Mouse (Mus musculus) liver, embryonic 11.5 days (tissue): ENCODE results near the gene Cfap74. TPM values are rescaled to one million over a fixed set of nuclear protein-coding genes. Genes with fewer than 3 reads are reported as not detected.

Experiments
- ATAC-seq: fragments of 200-750 bp; cut with Nextera tagmentation; replicated peaks from 2 replicates; pipeline ENCODE4 v1.8.0; 2017; ENCODE audit warnings: moderate number of reproducible peaks, mild to moderate bottlenecking, moderate TSS enrichment, moderate library complexity; ENCODE audit not compliant: low FRiP score
- DNase-seq: peaks from one replicate; pipeline ENCODE4 v3.0.0-alpha.2; 2017; ENCODE audit warnings: low spot score
- H3K27ac ChIP-seq: fragments of 300-500 bp; sonication (generic); 2 replicates; pipeline ENCODE4 v1.5.1; 2014; ENCODE audit warnings: mild to moderate bottlenecking, low read depth, low read length, control low read depth
- H3K27me3 ChIP-seq: fragments of 300-500 bp; sonication (generic); replicated peaks from 2 replicates; pipeline ENCODE4 v1.6.1; 2014; ENCODE audit warnings: low read length, mixed read lengths; ENCODE audit not compliant: control insufficient read depth, insufficient read depth
- H3K36me3 ChIP-seq: fragments of 300-500 bp; sonication (generic); 2 replicates; pipeline ENCODE4 v1.6.1; 2014; ENCODE audit warnings: mild to moderate bottlenecking, low read length, moderate library complexity, mixed read lengths; ENCODE audit not compliant: control insufficient read depth, insufficient read depth
- H3K4me1 ChIP-seq: fragments of 300-500 bp; sonication (generic); replicated peaks from 2 replicates; pipeline ENCODE4 v1.6.1; 2014; ENCODE audit warnings: low read length, mixed read lengths; ENCODE audit not compliant: control insufficient read depth, insufficient read depth
- H3K4me2 ChIP-seq: fragments of 300-500 bp; sonication (generic); 2 replicates; pipeline ENCODE4 v1.6.1; 2014; ENCODE audit warnings: mild to moderate bottlenecking, control low read depth, moderate library complexity
- H3K4me3 ChIP-seq: fragments of 300-500 bp; sonication (generic); 2 replicates; pipeline ENCODE4 v1.5.1; 2014; ENCODE audit warnings: low read depth, low read length, control low read depth
- H3K9ac ChIP-seq: fragments of 300-500 bp; sonication (generic); 2 replicates; pipeline ENCODE4 v1.6.1; 2014; ENCODE audit warnings: low read depth, low read length, control low read depth
- H3K9me3 ChIP-seq: fragments of 300-500 bp; sonication (generic); 2 replicates; pipeline ENCODE4 v1.6.1; 2016; ENCODE audit warnings: low read length, inconsistent platforms, mixed read lengths; ENCODE audit not compliant: control insufficient read depth
- WGBS: fragments of 180-500 bp; shearing (Covaris S2); extraction: QIAGEN DNeasy Blood & Tissue Kit; methylation state at CpG from one replicate; pipeline ENCODE4 v1.1.7; 2014; 5-methylcytosine and 5-hydroxymethylcytosine counted together
- polyA plus RNA-seq: library from polyadenylated mRNA; unstranded; fragments of >200 nt; fragmentation: Nextera tagmentation; extraction: Ambion mirVana; gene quantifications from 2 replicates; pipeline ENCODE4 v1.2.1, GENCODE M21; 2014

Gene Cfap74
- polyA plus RNA-seq, 1 experiment from 2014 or later: 1.1 TPM

DNA sequence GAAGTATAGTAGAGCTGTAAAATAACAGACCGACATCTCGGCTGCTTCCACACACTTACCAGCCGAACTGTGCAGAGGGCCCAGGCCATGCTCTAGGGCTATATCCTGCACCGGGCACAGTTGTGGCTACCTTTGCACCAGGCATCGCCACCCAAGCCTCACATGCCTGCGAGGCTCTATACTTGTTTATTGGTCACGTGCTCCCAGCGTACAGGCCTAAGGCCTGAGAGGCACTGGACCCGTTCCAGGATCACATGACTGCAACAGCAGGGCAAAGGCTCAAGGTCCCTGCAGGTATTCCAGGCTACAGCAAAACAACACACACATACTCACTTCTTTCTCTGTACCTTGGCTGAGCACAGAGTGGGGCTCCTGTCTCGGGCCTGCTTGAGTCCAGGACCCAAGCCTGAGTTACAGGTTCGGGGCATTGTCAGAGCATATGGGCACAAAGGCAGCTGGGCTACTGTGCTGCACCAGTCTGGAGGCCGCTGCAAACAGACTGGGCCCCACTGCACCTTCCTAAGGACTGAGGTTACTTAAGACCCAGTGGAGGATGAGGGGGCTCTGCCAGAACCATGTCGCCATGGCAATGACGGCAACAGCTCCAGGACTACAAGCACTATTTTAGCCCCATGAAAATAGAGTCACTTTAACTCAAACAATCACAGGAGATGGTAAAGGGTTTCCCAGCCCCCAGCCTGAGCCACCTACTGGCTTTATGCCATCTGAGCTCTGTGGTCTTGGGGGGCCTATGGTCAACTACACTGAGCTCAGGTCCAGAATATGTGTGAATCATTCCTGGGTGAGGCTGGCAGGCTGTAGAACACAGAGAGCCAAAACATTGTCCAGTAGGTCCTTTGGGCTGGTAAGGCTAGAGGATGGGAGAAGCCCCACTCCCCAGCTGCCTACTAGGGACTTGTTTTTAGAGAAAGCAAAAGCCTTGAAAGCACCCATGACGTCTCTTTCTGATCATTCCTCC, 38.0 kb upstream of the Cfap74 start:
- WGBS: 80% methylated on average over 15 of the region's 15 CpGs
- Histone ChIP-seq H3K9me3 (no peaks in the 10 kb centered on the region), H3K4me2 (no peak overlapping the region), H3K27me3 (peaks cover under 1% of the 10 kb centered on the region), H3K4me3 (no peak overlapping the region), H3K36me3 (no peaks in the 10 kb centered on the region), H3K4me1 (no peaks in the 10 kb centered on the region), H3K27ac (no peak overlapping the region), H3K9ac (no peak overlapping the region)
- ATAC-seq (no peak; the same call in 1 of the 2 replicates), DNase-seq (no peak)

DNA sequence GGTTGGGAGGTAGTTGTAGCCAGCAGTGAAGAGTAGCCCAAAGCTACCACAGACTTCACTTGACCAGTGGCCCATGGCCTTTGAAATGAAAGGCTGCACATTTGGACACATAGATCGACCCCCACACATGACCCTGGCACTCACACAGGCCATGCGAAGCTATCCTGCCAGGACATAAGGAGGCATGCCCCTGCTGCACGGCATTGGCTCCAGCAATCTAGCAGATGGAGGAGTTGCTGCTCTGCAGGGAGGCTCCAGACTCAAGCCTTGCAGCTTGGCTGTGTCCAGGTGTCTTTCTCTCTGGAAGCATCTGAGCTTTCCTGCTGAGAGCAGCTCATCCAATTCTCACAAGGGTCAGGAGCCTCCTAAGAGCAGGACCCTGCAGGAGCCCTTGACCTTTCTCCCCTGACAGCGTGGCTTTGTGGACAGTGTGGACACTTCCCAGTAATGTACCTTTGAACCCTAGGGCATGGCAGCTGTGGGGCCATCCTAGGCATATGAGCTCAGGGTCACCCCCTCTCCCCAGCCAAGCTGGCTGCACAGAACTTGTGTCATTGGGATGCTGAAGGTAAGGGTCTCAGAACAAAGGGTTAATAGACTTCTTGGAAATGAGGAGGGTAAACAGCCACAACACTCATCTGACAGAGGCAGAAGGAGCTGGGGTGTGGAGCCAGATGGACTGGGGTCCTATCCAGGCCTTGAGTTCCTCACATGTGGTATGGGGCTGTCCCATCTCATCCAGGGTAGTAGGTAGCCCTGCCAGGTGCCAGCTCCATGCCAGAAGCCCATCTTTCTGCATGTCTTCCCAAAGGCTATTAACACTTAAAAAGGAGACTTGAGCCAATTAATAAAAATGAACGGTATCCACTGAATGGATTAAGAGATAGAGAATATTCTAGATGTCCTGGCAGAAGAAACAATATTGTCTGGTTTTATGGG, 36.9 kb upstream of the Cfap74 start:
- H3K27me3 ChIP-seq: no peaks in the 10 kb centered on the region
- ATAC-seq (no peak), DNase-seq (no peak)
- H3K4me3 ChIP-seq: no peak overlapping the region
- H3K9ac ChIP-seq: no peak overlapping the region
- H3K27ac ChIP-seq: no peak overlapping the region
- H3K4me2 ChIP-seq: no peak overlapping the region
- no peaks in the 10 kb centered on the region for H3K9me3 ChIP-seq
- no peaks in the 10 kb centered on the region for H3K36me3 ChIP-seq
- WGBS: 69% methylated on average over 5 of the region's 5 CpGs
- H3K4me1 ChIP-seq: no peaks in the 10 kb centered on the region

DNA sequence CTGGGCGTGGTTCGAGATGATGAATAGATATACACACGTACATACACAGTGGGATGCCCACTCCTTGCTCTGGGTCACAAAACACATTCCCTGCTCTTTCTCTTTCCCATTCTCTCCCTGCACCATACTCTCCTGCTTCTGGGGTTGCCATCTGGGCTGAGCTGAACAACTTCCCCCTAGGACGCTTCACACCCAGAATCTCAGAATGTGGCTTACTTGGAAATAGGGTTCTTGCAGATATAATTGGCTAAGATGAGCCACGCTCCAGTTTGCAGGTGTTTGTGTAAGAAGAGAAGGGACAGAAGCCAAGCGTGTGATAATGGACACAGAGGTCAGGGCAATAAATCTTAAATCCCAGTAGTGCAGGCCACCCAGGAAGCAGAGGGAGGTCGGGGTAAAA, 27.0 kb upstream of the Cfap74 start:
- H3K27ac ChIP-seq: no peak overlapping the region
- no peak overlapping the region for H3K4me2 ChIP-seq
- no peak for ATAC-seq
- H3K27me3 ChIP-seq: no peaks in the 10 kb centered on the region
- no peak for DNase-seq
- no peaks in the 10 kb centered on the region for H3K4me1 ChIP-seq
- H3K9me3 ChIP-seq: no peaks in the 10 kb centered on the region
- H3K36me3 ChIP-seq: no peaks in the 10 kb centered on the region
- H3K4me3 ChIP-seq: no peak overlapping the region
- 61% methylated on average over 7 of the region's 7 CpGs for WGBS
- no peak overlapping the region for H3K9ac ChIP-seq

DNA sequence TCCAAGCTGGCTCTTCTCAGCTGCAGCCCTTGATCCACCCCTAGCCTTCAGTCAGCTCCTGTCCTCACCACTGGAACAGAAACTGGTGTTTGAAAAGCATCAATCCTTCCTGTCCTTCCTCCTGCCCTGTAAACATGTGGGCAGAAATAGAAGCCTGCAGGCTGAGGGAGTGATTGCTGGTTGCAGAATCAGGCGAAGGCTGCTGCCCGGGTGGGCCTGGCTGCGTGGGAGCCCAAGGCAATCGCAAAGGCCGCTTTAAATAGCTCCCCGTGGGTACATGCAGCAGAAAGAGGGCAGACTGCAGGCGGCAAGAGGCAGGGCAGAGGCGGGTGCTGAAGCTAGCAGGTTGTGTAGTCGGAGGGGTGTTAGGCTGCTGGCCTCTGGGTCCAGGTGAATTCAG, 26.2 kb upstream of the Cfap74 start:
- H3K4me1 ChIP-seq: no peaks in the 10 kb centered on the region
- no peaks in the 10 kb centered on the region for H3K27me3 ChIP-seq
- no peak for ATAC-seq

DNA sequence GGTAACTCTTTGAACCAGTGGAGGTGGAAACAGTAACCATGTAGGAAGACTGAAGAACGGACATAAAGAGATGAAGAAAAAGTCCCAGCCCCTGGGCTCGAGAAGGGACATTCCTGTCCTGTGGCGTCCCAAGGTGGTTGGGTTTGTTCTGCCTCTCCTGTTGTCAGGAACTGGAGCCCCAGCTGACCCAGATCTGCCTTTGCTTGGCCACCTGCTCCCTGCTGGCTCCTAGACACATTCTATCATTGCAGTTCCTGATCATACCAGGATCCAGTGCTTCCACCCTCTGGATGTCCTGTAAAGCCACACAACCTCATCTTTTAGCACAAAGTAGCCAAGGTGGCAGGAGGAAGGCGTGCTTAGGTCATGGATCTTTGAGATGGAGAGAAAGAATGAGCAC, 25.7 kb upstream of the Cfap74 start:
- DNase-seq: no peak
- H3K4me2 ChIP-seq: no peak overlapping the region
- H3K9me3 ChIP-seq: no peaks in the 10 kb centered on the region
- no peak overlapping the region for H3K27ac ChIP-seq
- no peak overlapping the region for H3K4me3 ChIP-seq
- WGBS: 61% methylated on average over 4 of the region's 4 CpGs
- H3K9ac ChIP-seq: no peak overlapping the region
- H3K27me3 ChIP-seq: no peaks in the 10 kb centered on the region
- ATAC-seq: no peak
- no peaks in the 10 kb centered on the region for H3K36me3 ChIP-seq
- no peaks in the 10 kb centered on the region for H3K4me1 ChIP-seq

More for the DNA sequence above, 26.2 kb upstream of the Cfap74 start:
- Histone ChIP-seq H3K4me2 (no peak overlapping the region), H3K36me3 (no peaks in the 10 kb centered on the region), H3K27ac (no peak overlapping the region), H3K9ac (no peak overlapping the region), H3K9me3 (no peaks in the 10 kb centered on the region), H3K4me3 (no peak overlapping the region)
- 38% methylated on average over 9 of the region's 9 CpGs for WGBS
- no peak for DNase-seq

DNA sequence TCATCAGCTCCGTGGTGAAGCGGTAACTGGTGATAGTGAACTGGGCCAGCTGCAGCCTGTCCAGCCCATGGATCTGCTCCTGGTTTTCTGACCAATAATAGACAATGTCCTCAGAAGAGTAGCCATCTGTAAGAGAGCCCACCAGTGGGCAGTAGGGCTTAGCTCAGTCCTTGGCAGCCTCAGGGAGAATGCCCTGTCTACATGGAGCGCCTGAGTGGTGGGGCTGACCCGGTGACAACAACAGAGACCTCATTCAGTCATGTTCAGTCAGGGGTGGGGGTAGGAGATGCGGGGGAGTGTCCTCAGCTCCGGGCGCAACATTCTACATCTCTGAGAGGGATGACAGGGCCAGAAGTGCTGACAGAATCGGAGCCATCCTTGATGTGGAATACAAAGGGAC, 21.8 kb upstream of the Cfap74 start:
- Histone ChIP-seq H3K4me3 (no peak overlapping the region), H3K9me3 (no peaks in the 10 kb centered on the region), H3K9ac (no peak overlapping the region), H3K36me3 (no peaks in the 10 kb centered on the region), H3K27me3 (no peaks in the 10 kb centered on the region), H3K4me2 (no peak overlapping the region), H3K4me1 (no peaks in the 10 kb centered on the region), H3K27ac (no peak overlapping the region)
- DNase-seq (no peak), ATAC-seq (no peak)
- WGBS: 76% methylated on average over 8 of the region's 8 CpGs

DNA sequence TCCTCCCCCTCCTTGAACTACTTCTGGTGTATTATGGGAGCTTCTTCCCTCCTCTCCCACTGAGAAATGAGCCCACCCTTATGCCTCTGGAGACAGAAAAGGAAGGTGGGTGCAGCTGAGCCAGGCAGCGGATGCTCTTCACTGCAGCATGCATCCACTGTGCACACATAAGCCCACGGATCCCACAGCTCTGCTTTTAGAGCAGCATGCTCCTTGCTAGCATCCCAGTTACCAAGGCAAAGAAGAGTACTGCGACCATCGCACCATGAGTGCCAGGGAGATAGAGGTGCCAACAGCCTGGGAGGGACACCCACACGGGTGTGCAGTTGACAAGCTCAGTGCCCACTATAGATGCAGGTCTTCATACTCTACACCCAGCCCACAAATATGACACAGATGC, 13.5 kb upstream of the Cfap74 start:
- no peaks in the 10 kb centered on the region for H3K9me3 ChIP-seq
- 0 out of 2 replicates have a peak, but pooled peaks cover 3% of the 10 kb centered on the region for H3K4me1 ChIP-seq
- no peak for DNase-seq
- no peak for ATAC-seq
- H3K27ac ChIP-seq: no peak overlapping the region
- 73% methylated on average over 5 of the region's 5 CpGs for WGBS
- H3K27me3 ChIP-seq: peaks cover 32% of the 10 kb centered on the region
- H3K4me2 ChIP-seq: no peak overlapping the region
- H3K36me3 ChIP-seq: no peaks in the 10 kb centered on the region
- no peak overlapping the region for H3K9ac ChIP-seq
- no peak overlapping the region for H3K4me3 ChIP-seq

DNA sequence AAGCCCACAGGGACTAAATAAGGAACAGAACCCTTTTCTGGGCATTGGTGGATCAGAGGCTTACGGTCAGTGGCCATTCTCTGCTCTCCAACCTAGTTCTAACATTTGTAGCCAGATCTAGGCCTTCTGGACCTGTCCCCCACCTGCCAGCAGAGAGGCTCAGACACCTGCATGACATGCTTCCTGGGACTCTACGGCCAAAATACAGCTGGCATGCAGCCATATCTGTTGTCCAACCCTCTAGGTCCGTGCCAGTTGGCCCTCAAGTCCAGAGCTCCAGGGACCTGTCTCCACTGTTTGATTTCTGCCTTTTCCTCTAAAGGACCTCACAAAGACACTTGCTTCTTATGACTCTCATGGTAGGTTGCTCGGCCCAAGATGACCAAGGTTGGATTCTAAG, 12.2 kb upstream of the Cfap74 start:
- Histone ChIP-seq H3K9me3 (no peaks in the 10 kb centered on the region), H3K4me1 (0 out of 2 replicates have a peak, but pooled peaks cover 3% of the 10 kb centered on the region), H3K9ac (no peak overlapping the region), H3K4me2 (no peak overlapping the region), H3K4me3 (no peak overlapping the region), H3K27me3 (peaks cover 32% of the 10 kb centered on the region), H3K27ac (no peak overlapping the region), H3K36me3 (no peaks in the 10 kb centered on the region)
- DNase-seq (no peak), ATAC-seq (no peak)
- 77% methylated on average over 4 of the region's 4 CpGs for WGBS
